Mouse (Mus musculus): ENCODE results near the gene Adamts12.

- no peak for TF ChIP-seq CTCF (IDR thresholded peaks at IDR 0.05)
- TF ChIP-seq EP300 (IDR thresholded peaks at IDR 0.05): no peak
These were observed 128.2 kb downstream of the Adamts12 start for GRCm38 (mm10) chr15:11192762-11193161.

Measured in lung, postnatal 0 days (tissue).